Mouse (Mus musculus) erythroblast, embryonic 14.5 days (primary cell): Measurements from ENCODE around the gene Atp8b4. TPM values are rescaled to one million over a fixed set of nuclear protein-coding genes. Genes with fewer than 3 reads are reported as not detected.
"Not testable (repeated sequence)": the region's sequence is repeated elsewhere in the genome, so short reads cannot be mapped to it uniquely, and the experiment has no call there.

Experiments
- H3K27me3 ChIP-seq: 2 replicates; pipeline ENCODE4 v1.6.1; 2012; ENCODE audit warnings: inconsistent platforms; ENCODE audit not compliant: control insufficient read depth
- H3K36me3 ChIP-seq: 2 replicates; pipeline ENCODE4 v1.6.1; 2012; ENCODE audit warnings: mild to moderate bottlenecking, inconsistent platforms; ENCODE audit not compliant: control insufficient read depth
- H3K4me1 ChIP-seq: 2 replicates; pipeline ENCODE4 v1.6.1; 2012; ENCODE audit warnings: inconsistent platforms; ENCODE audit not compliant: control insufficient read depth
- H3K4me3 ChIP-seq: replicated peaks from 2 replicates; pipeline ENCODE3; 2012; ENCODE audit warnings: moderate library complexity, mild to moderate bottlenecking, inconsistent platforms
- H3K9me3 ChIP-seq: 2 replicates; pipeline ENCODE4 v1.6.1; 2012; ENCODE audit warnings: low read length, inconsistent platforms, mixed read lengths; ENCODE audit not compliant: control insufficient read depth
- GATA1 ChIP-seq: IDR thresholded peaks from 2 replicates; pipeline ENCODE4 v1.6.1; 2012; ENCODE audit warnings: low read length, inconsistent platforms, mixed read lengths
- TAL1 ChIP-seq: IDR thresholded peaks from 3 replicates; pipeline ENCODE4 v1.6.1; 2012; ENCODE audit warnings: low read length, inconsistent platforms, mixed read lengths
- polyA plus RNA-seq: library from polyadenylated mRNA; stranded (reverse); fragments of >175 nt; gene quantifications from 2 replicates; pipeline ENCODE4 v1.2.3, GENCODE M21; 2012

The Atp8b4 gene
- polyA plus RNA-seq, 1 experiment, result not detected

GRCm38 (mm10) chr2:126483337-126483736 lies 17.1 kb downstream of the Atp8b4 start:
- Histone ChIP-seq H3K36me3 (no peaks in the 10 kb centered on the region), H3K27me3 (no peaks in the 10 kb centered on the region), H3K4me1 (no peaks in the 10 kb centered on the region), H3K9me3 (no peaks in the 10 kb centered on the region), H3K4me3 (no peak overlapping the region)
- TF ChIP-seq GATA1 (no peak), TAL1 (no peak)

GRCm38 (mm10) chr2:126477556-126477955 lies 22.9 kb downstream of the Atp8b4 start:
- H3K27me3 ChIP-seq, result no peaks in the 10 kb centered on the region
- no peaks in the 10 kb centered on the region for H3K4me1 ChIP-seq
- H3K4me3 ChIP-seq, result no peak overlapping the region
- H3K36me3 ChIP-seq, result no peaks in the 10 kb centered on the region
- TF ChIP-seq GATA1 (no peak), TAL1 (no peak)
- no peaks in the 10 kb centered on the region for H3K9me3 ChIP-seq

GRCm38 (mm10) chr2:126475681-126476410 lies 24.6 kb downstream of the Atp8b4 start:
- H3K4me1 ChIP-seq, result no peaks in the 10 kb centered on the region
- no peak for TF ChIP-seq GATA1
- no peak for TF ChIP-seq TAL1
- H3K9me3 ChIP-seq, result no peaks in the 10 kb centered on the region
- no peaks in the 10 kb centered on the region for H3K27me3 ChIP-seq
- no peak overlapping the region for H3K4me3 ChIP-seq
- no peaks in the 10 kb centered on the region for H3K36me3 ChIP-seq

GRCm38 (mm10) chr2:126474019-126474418 lies 26.5 kb downstream of the Atp8b4 start:
- TF ChIP-seq GATA1 (no peak), TAL1 (no peak)
- Histone ChIP-seq H3K9me3 (no peaks in the 10 kb centered on the region), H3K4me1 (no peaks in the 10 kb centered on the region), H3K4me3 (no peak overlapping the region), H3K36me3 (no peaks in the 10 kb centered on the region), H3K27me3 (no peaks in the 10 kb centered on the region)

GRCm38 (mm10) chr2:126472836-126473235 lies 27.6 kb downstream of the Atp8b4 start:
- Histone ChIP-seq H3K36me3 (no peaks in the 10 kb centered on the region), H3K27me3 (no peaks in the 10 kb centered on the region), H3K4me3 (no peak overlapping the region), H3K9me3 (no peaks in the 10 kb centered on the region), H3K4me1 (no peaks in the 10 kb centered on the region)
- TF ChIP-seq TAL1 (no peak), GATA1 (no peak)

GRCm38 (mm10) chr2:126467790-126468189 lies 32.7 kb downstream of the Atp8b4 start:
- H3K4me1 ChIP-seq, result no peaks in the 10 kb centered on the region
- no peaks in the 10 kb centered on the region for H3K9me3 ChIP-seq
- no peak overlapping the region for H3K4me3 ChIP-seq
- TF ChIP-seq TAL1, result no peak
- TF ChIP-seq GATA1, result no peak
- no peaks in the 10 kb centered on the region for H3K27me3 ChIP-seq
- H3K36me3 ChIP-seq, result no peaks in the 10 kb centered on the region

GRCm38 (mm10) chr2:126466391-126467134 lies 33.9 kb downstream of the Atp8b4 start:
- no peaks in the 10 kb centered on the region for H3K27me3 ChIP-seq
- H3K36me3 ChIP-seq, result no peaks in the 10 kb centered on the region
- H3K4me3 ChIP-seq, result no peak overlapping the region
- H3K9me3 ChIP-seq, result no peaks in the 10 kb centered on the region
- no peaks in the 10 kb centered on the region for H3K4me1 ChIP-seq
- TF ChIP-seq TAL1 (no peak), GATA1 (no peak)

GRCm38 (mm10) chr2:126458661-126459060 lies 41.8 kb downstream of the Atp8b4 start:
- H3K27me3 ChIP-seq, result no peaks in the 10 kb centered on the region
- H3K9me3 ChIP-seq, result no peaks in the 10 kb centered on the region
- no peaks in the 10 kb centered on the region for H3K4me1 ChIP-seq
- H3K36me3 ChIP-seq, result no peaks in the 10 kb centered on the region
- TF ChIP-seq TAL1, result no peak
- no peak for TF ChIP-seq GATA1
- H3K4me3 ChIP-seq, result no peak overlapping the region

GRCm38 (mm10) chr2:126457759-126458158 lies 42.7 kb downstream of the Atp8b4 start:
- H3K9me3 ChIP-seq, H3K4me1 ChIP-seq, H3K27me3 ChIP-seq, H3K36me3 ChIP-seq, H3K4me3 ChIP-seq: not testable (repeated sequence)
